Mouse (Mus musculus) thymus, postnatal 36 days (tissue): Measurements from ENCODE around the gene Abcf2.
"Not testable (repeated sequence)": the region's sequence is repeated elsewhere in the genome, so short reads cannot be mapped to it uniquely, and the experiment has no call there.

ENCODE experiments used
- DNase-seq, 2 experiments: peaks; one replicate each; pipeline ENCODE4 v3.0.0; 2022; ENCODE audit warnings: mixed read lengths in 2 of 2

Abcf2 gene

GRCm38 (mm10) chr5:24586106-24586505 is 8.8 kb upstream of the Abcf2 start:
- no peak for DNase-seq

GRCm38 (mm10) chr5:24578109-24578963 is 1.1 kb upstream of the Abcf2 start:
- no peak for DNase-seq

GRCm38 (mm10) chr5:24576801-24577182 is 475 bp downstream of the Abcf2 start:
- DNase-seq, result no peak

DNA sequence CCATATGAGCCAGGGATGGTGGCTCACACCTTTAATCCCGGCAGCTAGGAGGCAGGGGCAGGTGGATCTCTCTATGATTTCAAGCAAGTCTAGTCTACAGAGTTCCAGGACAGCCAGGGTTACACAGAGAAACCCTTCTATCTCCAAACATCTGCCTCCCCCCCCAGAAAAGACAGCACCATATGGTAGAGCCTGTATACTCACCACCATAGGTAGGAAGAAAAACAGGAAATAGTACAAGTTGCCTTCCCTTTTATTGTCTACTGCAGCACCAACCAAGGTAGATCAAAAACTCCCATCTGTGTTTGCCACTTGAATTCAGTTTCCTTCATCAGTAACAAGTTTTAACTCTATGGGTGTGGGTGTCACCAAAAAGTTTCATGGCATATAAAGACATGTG is 1.3 kb downstream of the Abcf2 start:
- no peak for DNase-seq

DNA sequence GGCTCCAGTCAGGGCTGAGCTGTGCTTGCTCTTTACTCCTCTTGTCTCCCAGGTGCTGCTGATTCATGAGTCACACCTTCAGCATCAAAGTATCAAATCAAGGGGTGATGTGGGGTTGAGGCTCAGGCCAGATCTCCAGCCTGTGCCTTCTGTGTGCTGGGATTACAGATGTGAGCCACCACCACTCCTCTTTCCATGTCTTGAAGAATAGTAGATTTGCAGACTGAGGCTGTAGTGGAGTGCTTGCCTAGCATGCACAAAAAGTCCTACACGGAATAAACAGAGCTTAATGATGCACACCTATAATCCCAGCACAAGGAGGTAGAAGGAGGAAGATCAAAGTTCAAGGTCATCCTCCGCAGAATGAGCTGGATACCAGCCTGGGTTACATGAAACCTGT is 20.6 kb downstream of the Abcf2 start, which contains the start of gene 4931409K22Rik:
TSS of gene 4931409K22Rik (minus strand) at position 101 of the 400 bp plus-strand sequence.
- DNase-seq, result no peak

DNA sequence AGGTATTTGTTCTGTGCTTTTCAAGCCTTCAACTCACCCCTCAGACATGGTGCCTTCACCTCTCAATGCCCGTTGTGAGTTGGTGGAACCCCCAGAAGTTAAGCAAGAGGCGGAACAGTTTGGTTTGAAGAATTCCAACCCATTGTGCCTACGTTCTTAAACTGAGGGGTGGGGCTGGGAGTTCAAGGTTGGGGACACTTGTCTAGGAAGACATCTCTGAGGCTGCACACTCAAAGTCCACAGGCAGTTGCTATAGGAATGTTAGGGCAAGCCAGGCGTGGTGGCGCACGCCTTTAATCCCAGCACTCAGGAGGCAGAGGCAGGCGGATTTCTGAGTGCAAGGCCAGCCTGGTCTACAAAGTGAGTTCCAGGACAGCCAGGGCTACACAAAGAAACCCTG is 21.9 kb downstream of the Abcf2 start:
- DNase-seq, result not testable (repeated sequence)

- DNase-seq, result no peak
These were observed 23.5 kb downstream of the Abcf2 start for GRCm38 (mm10) chr5:24553621-24554244.

DNA sequence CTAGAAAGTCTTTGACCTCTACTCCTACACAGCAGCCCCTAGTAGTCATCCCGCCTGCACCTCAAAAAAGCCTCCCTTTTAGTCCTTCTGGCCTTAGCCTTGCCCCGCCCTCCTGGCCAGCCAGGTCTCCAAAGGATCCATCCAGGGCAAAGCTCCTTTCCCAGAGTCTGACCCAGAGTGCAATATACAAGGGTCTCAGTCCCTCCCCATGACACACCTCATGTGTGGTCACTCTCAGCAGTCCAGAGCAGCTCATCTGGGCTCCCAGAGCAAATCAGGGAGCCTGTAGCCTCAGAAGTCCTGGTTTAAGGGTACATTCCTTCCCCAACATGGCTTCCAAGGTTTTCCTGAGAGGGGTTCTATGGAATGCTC is 26.0 kb downstream of the Abcf2 start:
- no peak for DNase-seq

GRCm38 (mm10) chr5:24550598-24551316 is 26.5 kb downstream of the Abcf2 start:
- DNase-seq, result peak; percentile 42 to 55

DNA sequence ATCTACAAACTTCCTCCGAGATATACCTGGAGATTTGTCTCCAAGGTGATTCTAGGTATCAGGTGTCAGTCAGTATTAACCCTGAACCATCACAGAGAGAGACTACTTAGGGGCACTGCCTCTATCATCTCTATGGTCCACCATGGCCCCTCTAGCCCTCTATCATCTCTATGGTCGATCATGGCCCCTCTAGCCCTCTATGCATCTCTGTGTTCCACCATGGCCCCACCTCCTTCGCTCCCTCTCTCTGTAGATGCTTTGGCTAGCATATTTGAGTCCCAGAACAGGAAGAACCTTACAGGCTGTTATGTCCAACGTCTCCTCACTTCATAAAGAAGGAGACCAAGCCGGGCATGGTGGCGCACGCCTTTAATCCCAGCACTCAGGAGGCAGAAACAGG is 34.6 kb downstream of the Abcf2 start:
- no peak for DNase-seq

DNA sequence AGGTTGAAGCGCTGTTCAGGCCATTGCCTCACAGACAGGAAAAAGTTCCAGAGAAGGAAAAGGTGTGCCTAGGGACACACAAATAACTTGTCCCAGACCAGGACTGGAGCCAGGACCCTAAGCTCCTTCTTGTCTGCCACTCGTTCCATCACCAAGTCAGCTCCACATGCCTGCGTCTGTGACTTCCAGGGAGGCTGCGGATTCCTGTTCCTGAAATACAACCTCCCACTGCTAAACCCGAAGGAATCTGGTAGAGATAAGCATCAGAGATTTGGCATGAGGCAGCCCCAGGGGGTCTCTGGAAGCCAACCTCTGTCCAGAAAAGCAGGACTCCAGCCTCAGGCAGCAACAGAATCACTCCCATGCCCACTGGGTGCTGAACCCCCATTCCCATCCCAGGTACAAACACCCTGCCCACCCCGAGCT is 36.1 kb downstream of the Abcf2 start:
- no peak for DNase-seq

GRCm38 (mm10) chr5:24540387-24541143 is 36.7 kb downstream of the Abcf2 start, which contains the start of gene Asb10:
Asb10 (minus strand) TSS chr5:24540978.
- no peak for DNase-seq

GRCm38 (mm10) chr5:24539571-24540296 is 37.5 kb downstream of the Abcf2 start:
- no peak for DNase-seq

DNA sequence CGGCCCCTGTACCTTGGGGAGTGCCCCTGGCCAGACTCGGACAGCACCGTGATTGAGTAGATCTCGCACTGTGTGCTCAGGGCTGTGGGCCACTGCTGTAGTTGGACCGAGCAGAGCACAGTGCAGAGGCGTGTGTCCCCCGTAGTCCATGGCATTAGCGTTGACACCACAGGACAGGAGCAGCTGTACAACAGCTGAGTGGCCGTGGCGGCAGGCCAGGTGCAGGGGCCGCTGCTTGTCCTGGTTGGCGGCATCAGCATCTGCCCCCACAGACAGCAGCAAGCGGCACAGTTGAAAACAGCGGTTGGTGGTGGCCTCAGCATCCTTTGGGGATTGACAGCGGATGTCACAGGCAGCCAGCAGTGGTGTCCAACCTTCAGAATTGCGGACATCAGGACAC is 39.6 kb downstream of the Abcf2 start:
- no peak for DNase-seq

DNA sequence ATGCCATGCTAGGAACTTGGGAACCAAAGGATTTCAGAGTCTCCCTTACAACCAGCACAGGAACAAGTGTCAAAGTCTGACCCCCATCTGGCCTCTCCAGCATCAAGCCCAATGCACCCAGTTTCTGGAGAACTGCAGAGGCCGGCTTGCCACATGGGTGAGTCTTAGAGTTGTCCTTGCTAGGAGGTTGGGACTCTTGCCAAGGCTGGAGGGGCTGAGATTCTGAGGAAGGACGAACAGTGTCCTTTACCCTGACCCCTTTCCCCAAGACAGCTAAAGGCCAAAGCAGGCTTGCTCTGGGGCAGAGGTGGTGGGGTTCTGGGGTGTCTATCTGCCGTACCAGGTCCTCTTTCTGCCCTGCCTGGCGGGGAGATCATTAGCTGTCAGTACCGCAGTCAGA is 40.8 kb downstream of the Abcf2 start:
- no peak for DNase-seq

GRCm38 (mm10) chr5:24535731-24536130 is 41.5 kb downstream of the Abcf2 start:
- DNase-seq, result no peak

GRCm38 (mm10) chr5:24534292-24534691 is 43.0 kb downstream of the Abcf2 start:
- no peak for DNase-seq

DNA sequence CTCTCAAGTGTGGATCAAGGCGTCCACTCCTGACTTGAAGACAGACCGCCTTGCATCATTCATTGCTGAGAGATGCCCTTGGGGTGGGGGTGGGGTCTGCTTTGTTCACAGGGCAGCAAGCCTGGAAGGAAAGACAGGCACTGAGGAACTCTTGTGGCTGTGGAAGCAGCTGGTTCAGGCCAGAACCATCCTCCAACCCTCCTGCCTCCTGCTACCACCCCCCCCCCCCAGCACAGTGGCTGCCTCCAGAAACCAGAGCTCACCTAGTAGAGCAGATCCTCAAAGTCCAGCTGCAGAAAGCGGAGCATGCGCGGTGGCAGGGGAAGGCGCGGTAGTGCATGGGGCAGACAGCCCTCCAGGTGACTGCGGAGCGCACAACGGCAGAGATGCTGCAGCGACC is 43.9 kb downstream of the Abcf2 start:
- no peak for DNase-seq

GRCm38 (mm10) chr5:24530042-24530689 is 47.1 kb downstream of the Abcf2 start:
- peak; percentile 80 to 87 for DNase-seq

GRCm38 (mm10) chr5:24527780-24528179 is 49.5 kb downstream of the Abcf2 start:
- no peak for DNase-seq

DNA sequence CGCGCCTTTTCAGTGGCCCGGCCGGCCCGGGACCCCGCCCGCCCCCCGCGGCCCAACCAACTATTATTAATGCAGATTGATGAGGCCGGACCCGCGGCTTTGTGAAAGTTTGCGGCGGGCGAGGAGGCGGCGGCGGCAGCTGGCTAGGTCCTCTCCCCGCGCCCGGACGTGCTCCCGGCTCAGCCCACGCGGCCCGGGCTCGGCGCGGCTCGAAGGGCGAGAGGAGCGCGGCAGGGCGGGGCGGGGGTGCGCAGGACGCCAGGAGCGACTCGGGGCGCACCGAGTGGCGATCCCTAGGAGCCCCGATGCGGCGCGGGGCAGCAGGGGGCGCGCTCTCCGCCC is 50.4 kb downstream of the Abcf2 start, which contains the start of gene Gbx1:
TSS of gene Gbx1 (minus strand) at position 314 of the 342 bp plus-strand sequence.
- peak in 1 of 2 experiments; percentile 21 for DNase-seq
